Mouse (Mus musculus) layer of hippocampus, postnatal 36 days (tissue): ENCODE measurements around the gene Timm50. TPM values are rescaled to one million over a fixed set of nuclear protein-coding genes. Genes with fewer than 3 reads are reported as not detected.

Experiments
- DNase-seq, 2 experiments: peaks; one replicate each; pipeline ENCODE4 v3.0.0; 2022
- total RNA-seq, 2 experiments: library from RNA; stranded (reverse); gene quantifications; 2 replicates each; pipeline ENCODE4 v1.2.3; 2021

Timm50 gene
- total RNA-seq, 2 experiments from 2014 or later = 41.1 to 42.1 TPM

DNA sequence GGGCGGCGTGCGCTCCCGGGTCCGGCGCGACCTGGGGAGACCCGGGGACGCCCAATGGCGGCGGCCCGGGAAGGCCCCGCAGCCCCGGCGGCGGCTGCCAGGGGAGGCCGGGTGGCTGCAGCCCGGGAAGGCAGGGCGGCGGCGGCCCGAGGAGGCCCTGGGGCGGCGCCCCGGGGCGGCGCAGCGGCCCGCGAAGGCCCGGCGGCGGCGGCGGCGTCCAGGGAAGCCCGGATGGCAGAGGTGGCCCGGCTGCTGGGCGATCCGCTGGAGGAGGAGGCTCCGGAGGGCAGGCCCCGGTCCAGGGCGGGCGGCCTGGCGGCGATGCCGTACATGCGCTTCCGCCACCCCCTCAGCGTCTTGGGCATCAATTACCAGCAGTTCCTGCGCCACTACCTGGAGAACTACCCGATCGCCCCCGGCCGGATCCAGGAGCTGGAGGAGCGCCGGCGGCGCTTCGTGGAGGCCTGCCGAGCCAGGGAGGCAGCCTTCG lies 43.8 kb downstream of the Timm50 start:
- DNase-seq = peak; percentile 51 to 56

DNA sequence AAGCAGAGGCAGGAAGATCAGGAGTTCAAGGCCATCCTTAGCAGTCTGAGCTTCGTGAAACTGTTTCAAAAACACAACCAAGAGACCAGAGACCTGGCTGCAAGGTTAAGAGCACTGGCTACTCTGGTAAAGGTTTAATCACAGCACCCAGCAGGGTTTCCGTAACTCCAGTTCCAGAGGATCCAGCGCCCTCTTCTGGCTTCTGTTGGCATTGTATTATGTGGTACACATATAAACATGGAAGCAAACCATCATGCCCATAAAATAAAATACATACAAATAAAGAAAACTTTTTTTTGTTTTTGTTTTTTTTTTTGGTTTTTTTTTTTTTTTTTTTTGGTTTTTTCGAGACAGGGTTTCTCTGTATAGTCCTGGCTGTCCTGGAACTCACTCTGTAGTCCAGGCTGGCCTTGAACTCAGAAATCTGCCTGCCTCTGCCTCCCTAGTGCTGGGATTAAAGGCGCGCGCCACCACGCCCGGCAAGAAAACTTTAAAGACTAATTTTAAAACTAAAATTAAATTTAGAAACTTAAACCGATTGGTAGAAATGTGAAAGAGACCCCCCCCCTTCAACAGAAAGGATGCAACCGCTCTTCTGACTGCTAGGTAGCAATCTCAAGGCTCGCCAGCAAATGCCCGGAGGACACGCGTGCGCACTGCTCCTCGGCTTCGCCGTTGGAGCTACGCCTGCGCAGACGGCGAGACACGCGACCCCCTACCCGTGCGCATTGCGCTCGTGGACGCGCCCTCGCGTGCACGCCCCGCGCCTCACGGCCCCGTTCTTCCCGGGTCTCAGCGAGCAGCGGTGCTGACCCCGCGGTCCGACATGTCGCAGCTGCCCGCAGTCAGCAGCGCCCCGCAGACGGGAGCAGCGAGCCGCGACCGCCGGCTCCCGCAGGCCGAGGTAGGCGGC lies 44.5 kb downstream of the Timm50 start, which contains the start of gene Eid2:
Eid2 (plus strand) TSS at position 753 of the 913 bp plus-strand sequence.
- peak; percentile 90 for DNase-seq

DNA sequence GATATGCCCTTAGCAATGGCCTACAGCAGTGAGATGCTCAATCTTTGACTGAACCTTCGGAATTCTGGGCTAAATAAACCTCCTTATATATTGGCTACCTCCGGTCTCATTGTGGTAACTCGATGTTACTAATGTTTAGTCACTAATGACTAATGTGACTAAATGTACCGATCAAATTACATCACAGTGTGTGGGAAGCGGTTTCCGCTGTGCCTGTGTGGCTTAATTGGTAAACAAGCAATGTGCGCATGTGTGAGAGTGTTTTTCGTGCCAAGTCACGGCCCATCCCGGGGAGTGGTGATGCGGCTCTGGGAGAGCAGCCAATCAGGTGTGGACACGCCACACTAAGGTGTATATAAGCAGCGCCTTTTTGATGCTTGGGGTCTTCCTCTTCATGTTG lies 46.5 kb downstream of the Timm50 start:
- no peak for DNase-seq

GRCm38 (mm10) chr7:28263786-28264185 lies 48.1 kb downstream of the Timm50 start:
- no peak for DNase-seq

GRCm38 (mm10) chr7:28262861-28263260 lies 49.0 kb downstream of the Timm50 start:
- no peak for DNase-seq

Other genes starting within 250 kb of the Timm50 start
- gene Fcgbp, start 240.8 kb downstream of the Timm50 start, total RNA-seq = under 1 TPM; 0.81 to 0.92 TPM
- gene 9530053A07Rik, start 182.6 kb downstream of the Timm50 start, total RNA-seq = not detected
- 10 to 100 TPM; 48.3 to 55.8 TPM for gene Fbl, start 142.4 kb downstream of the Timm50 start, total RNA-seq
- gene Dyrk1b, start 132.6 kb downstream of the Timm50 start, total RNA-seq = 10 to 100 TPM; 45.7 to 52.4 TPM
- 10 to 100 TPM; 52.9 to 60.9 TPM for gene Eid2, start 44.2 kb downstream of the Timm50 start, total RNA-seq
- 10 to 100 TPM; 36.5 to 36.8 TPM for gene Eid2b, start 34.3 kb downstream of the Timm50 start, total RNA-seq
- gene Selenov, start 20.9 kb downstream of the Timm50 start, total RNA-seq = 1 to 10 TPM in 1 of 2 experiments, under 1 TPM in 1; 0.27 to 1.8 TPM
- gene Dll3, start 9.8 kb downstream of the Timm50 start, total RNA-seq = 1 to 10 TPM; 2.1 to 2.8 TPM
- 100 to 1,000 TPM; 114 to 122 TPM for gene Supt5, start 26.7 kb upstream of the Timm50 start, total RNA-seq
- gene Rps16, start 38.6 kb upstream of the Timm50 start, total RNA-seq = 100 to 1,000 TPM; 454 to 471 TPM
- 1 to 10 TPM; 5.5 to 7.4 TPM for gene Plekhg2, start 60.5 kb upstream of the Timm50 start, total RNA-seq
- gene Zfp36, start 68.2 kb upstream of the Timm50 start, total RNA-seq = 1 to 10 TPM; 3.1 to 3.9 TPM
- 10 to 100 TPM; 18.3 to 19.6 TPM for gene Med29, start 80.6 kb upstream of the Timm50 start, total RNA-seq
- gene Paf1, start 80.9 kb upstream of the Timm50 start, total RNA-seq = 10 to 100 TPM; 68.9 to 70.1 TPM
- gene Gmfg, start 125.4 kb upstream of the Timm50 start, total RNA-seq = 1 to 10 TPM; 1.2 to 2.0 TPM
- 10 to 100 TPM; 64.3 to 72.3 TPM for gene Lrfn1, start 139.9 kb upstream of the Timm50 start, total RNA-seq
- gene Ifnl2, start 198.4 kb upstream of the Timm50 start, total RNA-seq = not detected
- gene Ifnl3, start 210.8 kb upstream of the Timm50 start, total RNA-seq = not detected
- not detected for gene Sycn, start 228.8 kb upstream of the Timm50 start, total RNA-seq
- gene Nccrp1, start 235.2 kb upstream of the Timm50 start, total RNA-seq = under 1 TPM; 0.48 to 0.52 TPM